In genomic region chr8:121598892-121599291, GRCm38 (mm10) we compare ENCODE assay signal across 9 mouse cellular contexts. TPM values are rescaled to one million over a fixed set of nuclear protein-coding genes. Genes with fewer than 3 reads are reported as not detected.
DNase-seq lines count a peak whose midpoint lies in the region; ATAC-seq and TF ChIP-seq lines count a peak whose summit lies in the region.
"Had no signal": no experiment of that assay in that cellular context is flagged by ENCODE, and none has a peak within 500 bp of the region (broad histone marks: within the 10 kb centered on the region; RNA-seq: fewer than 3 reads in every experiment).

No protein-coding gene starts in this region.

- no peaks in the 10 kb centered on the region for H3K9me3 ChIP-seq in heart, embryonic 12.5 days (replicated peaks)
- H3K9me3 ChIP-seq in kidney, embryonic 16.5 days (ENCODE audit: low read length), result no peaks in the 10 kb centered on the region
- H3K9me3 ChIP-seq in liver, embryonic 14.5 days (ENCODE audit: control insufficient read depth, low read length), result no peaks in the 10 kb centered on the region

- H3K27ac ChIP-seq in embryonic fibroblast, embryonic 13.5 days (ENCODE audit: insufficient read depth, low read length), result no peak overlapping the region
- H3K27ac ChIP-seq in heart, embryonic 12.5 days (ENCODE audit: poor library complexity, severe bottlenecking), result no peak overlapping the region
- H3K27ac ChIP-seq in kidney, embryonic 16.5 days (ENCODE audit: low read length), result no peak overlapping the region
- no peak overlapping the region for H3K27ac ChIP-seq in liver, embryonic 14.5 days

- no peaks in the 10 kb centered on the region for H3K4me1 ChIP-seq in embryonic fibroblast, embryonic 13.5 days (ENCODE audit: control insufficient read depth, insufficient read depth, low read length)
- H3K4me1 ChIP-seq in heart, embryonic 12.5 days (replicated peaks), result no peaks in the 10 kb centered on the region
- no peaks in the 10 kb centered on the region for H3K4me1 ChIP-seq in kidney, embryonic 16.5 days (ENCODE audit: insufficient read depth, low read length)
- H3K4me1 ChIP-seq in liver, embryonic 14.5 days (replicated peaks; ENCODE audit: control insufficient read depth in 2 of 2, insufficient read depth in 2 of 2, low read length in 1 of 2), result no peaks in the 10 kb centered on the region

- peak; percentile 81 to 83 for DNase-seq in CD8-positive naive resting alpha-beta T cell, adult 2 months (ENCODE audit: low read depth in 2 of 2, low spot score in 2 of 2)
- DNase-seq in adrenal gland, postnatal 4 days (ENCODE audit: low spot score in 2 of 2), result peak; percentile 59 to 62
- DNase-seq in liver, embryonic 14.5 days (ENCODE audit: low read depth in 3 of 3, low spot score in 3 of 3), result no peak
- DNase-seq in thymus, adult 18-20 months, result peak; percentile 48 to 51

- H3K4me3 ChIP-seq in embryonic fibroblast, embryonic 13.5 days (ENCODE audit: insufficient read depth, low read length), result no peak overlapping the region
- no peak overlapping the region for H3K4me3 ChIP-seq in heart, embryonic 12.5 days
- H3K4me3 ChIP-seq in kidney, embryonic 16.5 days (ENCODE audit: low read length), result no peak overlapping the region
- no peak overlapping the region for H3K4me3 ChIP-seq in liver, embryonic 14.5 days (ENCODE audit: insufficient read depth in 1 of 2, low read depth in 2 of 2, low read length in 2 of 2)

- no peak for TF ChIP-seq EP300 in liver, embryonic 14.5 days (IDR thresholded peaks at IDR 0.05; ENCODE audit: low read depth)

- H3K27me3 ChIP-seq in heart, embryonic 12.5 days (replicated peaks), result no peaks in the 10 kb centered on the region
- no peaks in the 10 kb centered on the region for H3K27me3 ChIP-seq in kidney, embryonic 16.5 days (ENCODE audit: insufficient read depth, low read length)
- H3K27me3 ChIP-seq in liver, embryonic 14.5 days (ENCODE audit: control insufficient read depth, insufficient read depth, low read length), result no peaks in the 10 kb centered on the region

- peak; percentile 90 for TF ChIP-seq CTCF in embryonic fibroblast, embryonic 13.5 days (IDR thresholded peaks at IDR 0.05; ENCODE audit: borderline replicate concordance, insufficient read depth, low read length)
- peak; percentile 96 for TF ChIP-seq CTCF in liver, embryonic 14.5 days (IDR thresholded peaks at IDR 0.05; ENCODE audit: low read depth)

- H3K9ac ChIP-seq in heart, embryonic 12.5 days, result no peak overlapping the region
- H3K9ac ChIP-seq in kidney, embryonic 16.5 days (replicated peaks; ENCODE audit: low read length), result no peak overlapping the region
- no peak overlapping the region for H3K9ac ChIP-seq in liver, embryonic 14.5 days (replicated peaks)

- peak; percentile 29; the same call in 1 of the 2 replicates for ATAC-seq in heart, embryonic 12.5 days (ENCODE audit: insufficient number of reproducible peaks, low FRiP score)
- ATAC-seq in kidney, embryonic 16.5 days (ENCODE audit: low FRiP score, low TSS enrichment), result peak; percentile 67; the same call in 1 of the 2 replicates
- ATAC-seq in liver, embryonic 14.5 days (ENCODE audit: insufficient read depth), result 0 out of 2 replicates have a peak, but pooled peaks have one; percentile 50
- peak; percentile 66 for ATAC-seq in neutrophil, adult 5-6 weeks (ENCODE audit: extremely low read depth, insufficient number of reproducible peaks, low FRiP score, poor library complexity, severe bottlenecking)

- WGBS in heart, embryonic 12.5 days, result 24% methylated on average over 7 of the region's 7 CpGs
- 35% methylated on average over 7 of the region's 7 CpGs for WGBS in kidney, embryonic 16.5 days
- 28% methylated on average over 7 of the region's 7 CpGs for WGBS in liver, embryonic 14.5 days (ENCODE audit: insufficient replicate concordance)

- TF ChIP-seq POLR2A in embryonic fibroblast, embryonic 13.5 days (IDR thresholded peaks at IDR 0.05; ENCODE audit: low read depth, low read length), result no peak

- H3K36me3 ChIP-seq in heart, embryonic 12.5 days, result peaks cover 83% of the 10 kb centered on the region
- H3K36me3 ChIP-seq in kidney, embryonic 16.5 days (ENCODE audit: insufficient read depth, low read length), result peaks cover 67% of the 10 kb centered on the region
- H3K36me3 ChIP-seq in liver, embryonic 14.5 days (replicated peaks; ENCODE audit: control insufficient read depth, insufficient read depth, low read depth), result peaks cover 36% of the 10 kb centered on the region

- H3K4me2 ChIP-seq in heart, embryonic 12.5 days, result no peak overlapping the region
- H3K4me2 ChIP-seq in kidney, embryonic 16.5 days (replicated peaks; ENCODE audit: low read depth, low read length), result no peak overlapping the region
- no peak overlapping the region for H3K4me2 ChIP-seq in liver, embryonic 14.5 days (ENCODE audit: low read depth)

RNA-seq across cellular contexts. Expression of gene Map1lc3b, which starts 8.7 kb away (rescaled TPM):
- 100 to 1,000 TPM; 131 to 133 TPM for total RNA-seq in adrenal gland, postnatal 4 days (2021)
- 141 and 152 TPM in 2 replicates for polyA plus RNA-seq in embryonic fibroblast, embryonic 13.5 days (2011; ENCODE audit: insufficient read length, low read depth, missing spikeins)
- polyA plus RNA-seq in heart, embryonic 12.5 days (2016; fragmentation: Nextera tagmentation; extraction: Ambion mirVana), result 176 and 182 TPM in 2 replicates
- 201 and 211 TPM in 2 replicates for polyA plus RNA-seq in kidney, embryonic 16.5 days (2015; fragmentation: Nextera tagmentation; extraction: Ambion mirVana)
- 19.4 and 20.9 TPM in 2 replicates for polyA plus RNA-seq in liver, embryonic 14.5 days (2012; rRNA removed)
- 147 TPM in 2 replicates for polyA plus RNA-seq in liver, embryonic 14.5 days (2014; fragmentation: Nextera tagmentation; extraction: Ambion mirVana)
- 233 and 265 TPM in 2 replicates for total RNA-seq in neutrophil, adult 5-6 weeks (2017)

RNA-seq across cellular contexts. Expression of gene Fbxo31, which starts 20.3 kb away (rescaled TPM):
- 10 to 100 TPM; 25.5 to 30.5 TPM for total RNA-seq in adrenal gland, postnatal 4 days (2021)
- polyA plus RNA-seq in embryonic fibroblast, embryonic 13.5 days (2011; ENCODE audit: insufficient read length, low read depth, missing spikeins), result 9.9 and 10.9 TPM in 2 replicates
- 13.7 and 15.7 TPM in 2 replicates for polyA plus RNA-seq in heart, embryonic 12.5 days (2016; fragmentation: Nextera tagmentation; extraction: Ambion mirVana)
- polyA plus RNA-seq in kidney, embryonic 16.5 days (2015; fragmentation: Nextera tagmentation; extraction: Ambion mirVana), result 14.7 and 16.2 TPM in 2 replicates
- 4.7 and 5.8 TPM in 2 replicates for polyA plus RNA-seq in liver, embryonic 14.5 days (2012; rRNA removed)
- 6.6 and 7.1 TPM in 2 replicates for polyA plus RNA-seq in liver, embryonic 14.5 days (2014; fragmentation: Nextera tagmentation; extraction: Ambion mirVana)
- 27.7 and 35.0 TPM in 2 replicates for total RNA-seq in neutrophil, adult 5-6 weeks (2017)

RNA-seq across cellular contexts. Expression of gene Zcchc14, which starts 53.8 kb away (rescaled TPM):
- 10 to 100 TPM; 60.9 to 65.2 TPM for total RNA-seq in adrenal gland, postnatal 4 days (2021)
- 55.5 and 64.8 TPM in 2 replicates for polyA plus RNA-seq in embryonic fibroblast, embryonic 13.5 days (2011; ENCODE audit: insufficient read length, low read depth, missing spikeins)
- polyA plus RNA-seq in heart, embryonic 12.5 days (2016; fragmentation: Nextera tagmentation; extraction: Ambion mirVana), result 9.2 and 9.9 TPM in 2 replicates
- 16.4 and 17.8 TPM in 2 replicates for polyA plus RNA-seq in kidney, embryonic 16.5 days (2015; fragmentation: Nextera tagmentation; extraction: Ambion mirVana)
- polyA plus RNA-seq in liver, embryonic 14.5 days (2012; rRNA removed), result 1.6 and 1.7 TPM in 2 replicates
- polyA plus RNA-seq in liver, embryonic 14.5 days (2014; fragmentation: Nextera tagmentation; extraction: Ambion mirVana), result 1.3 and 1.5 TPM in 2 replicates
- total RNA-seq in neutrophil, adult 5-6 weeks (2017), result under 0.01 and 0.49 TPM in 2 replicates

RNA-seq across cellular contexts. Expression of gene 1700018B08Rik, which starts 54.8 kb away (rescaled TPM):
- total RNA-seq in adrenal gland, postnatal 4 days (2021), result not detected
- polyA plus RNA-seq in embryonic fibroblast, embryonic 13.5 days (2011; ENCODE audit: insufficient read length, low read depth, missing spikeins), result not detected in 2 replicates
- not detected in 2 replicates for polyA plus RNA-seq in heart, embryonic 12.5 days (2016; fragmentation: Nextera tagmentation; extraction: Ambion mirVana)
- polyA plus RNA-seq in kidney, embryonic 16.5 days (2015; fragmentation: Nextera tagmentation; extraction: Ambion mirVana), result not detected in 2 replicates
- not detected in 2 replicates for polyA plus RNA-seq in liver, embryonic 14.5 days (2012; rRNA removed)
- polyA plus RNA-seq in liver, embryonic 14.5 days (2014; fragmentation: Nextera tagmentation; extraction: Ambion mirVana), result not detected in 2 replicates
- not detected in 2 replicates for total RNA-seq in neutrophil, adult 5-6 weeks (2017)
- polyA plus RNA-seq: frontal cortex, adult 2 months had no signal

Comparison
In these comparisons a context has a peak if more than half of its experiments do, and no peak if none do; other contexts are left out.
1. DNase-seq: peak in CD8-positive naive resting alpha-beta T cell, adult 2 months (2 of 2), adrenal gland, postnatal 4 days (2 of 2) and thymus, adult 18-20 months (2 of 2); none in liver, embryonic 14.5 days (0 of 3).
2. Peak in every context shown above with its lines, with median percentiles within 50 percentile points of each other: ATAC-seq.